Mouse (Mus musculus) bone marrow, adult 2 months (tissue): ENCODE data around the gene Mthfsd.

Experiments
- CTCF ChIP-seq: fragments of 200-500 bp; IDR thresholded peaks from 2 replicates; pipeline ENCODE4 v1.5.1; 2011; ENCODE audit warnings: low read length, control low read depth; ENCODE audit not compliant: control insufficient read depth, insufficient read depth
- POLR2A ChIP-seq: fragments of 200-500 bp; IDR thresholded peaks from 2 replicates; pipeline ENCODE4 v1.6.1; 2011; ENCODE audit warnings: low read depth, mild to moderate bottlenecking, control low read depth, low read length, borderline replicate concordance; ENCODE audit not compliant: control insufficient read depth

GRCm38 (mm10) chr8:121084210-121084951, 23.8 kb downstream of the Mthfsd start, which contains the start of gene Foxf1:
- TF ChIP-seq POLR2A, result no peak
- TF ChIP-seq CTCF, result no peak
